Mouse (Mus musculus): Measurements from ENCODE around the gene Zdhhc19. TPM values are rescaled to one million over a fixed set of nuclear protein-coding genes. Genes with fewer than 3 reads are reported as not detected.

The Zdhhc19 gene
- total and polyA plus RNA-seq, 3 experiments = 0.58 to 1.4 TPM; not detected in 1

GRCm38 (mm10) chr16:32568401-32568800 lies 72.3 kb downstream of the Zdhhc19 start:
- H3K4me1 ChIP-seq (ENCODE audit: control insufficient read depth in 1 of 2, insufficient read depth in 2 of 2, low read length in 2 of 2) = no peaks in the 10 kb centered on the region
- H3K9me3 ChIP-seq (replicated peaks; ENCODE audit: insufficient read depth, low read length) = no peaks in the 10 kb centered on the region
- no peak for TF ChIP-seq NELFE (IDR thresholded peaks at IDR 0.05; ENCODE audit: low read depth, low read length)
- no peak for TF ChIP-seq TAL1 (IDR thresholded peaks at IDR 0.05; ENCODE audit: low read length)
- no peak for TF ChIP-seq ZMIZ1 (IDR thresholded peaks at IDR 0.05; ENCODE audit: low read depth, low read length)
- TF ChIP-seq E2F4 (IDR thresholded peaks at IDR 0.05; ENCODE audit: borderline replicate concordance, low read depth, low read length) = no peak
- TF ChIP-seq MEF2A (IDR thresholded peaks at IDR 0.05; ENCODE audit: extremely low read depth, insufficient replicate concordance, low read depth, low read length, poor library complexity, severe bottlenecking) = no peak
- TF ChIP-seq ZC3H11A (IDR thresholded peaks at IDR 0.05; ENCODE audit: low read depth, low read length) = no peak
- no peak for TF ChIP-seq TBP (IDR thresholded peaks at IDR 0.05; ENCODE audit: low read depth, low read length)
- TF ChIP-seq POLR2AphosphoS5 (IDR thresholded peaks at IDR 0.05; ENCODE audit: borderline replicate concordance, low read depth, low read length) = no peak
- no peak for TF ChIP-seq BHLHE40 (IDR thresholded peaks at IDR 0.05; ENCODE audit: borderline replicate concordance, low read depth, low read length)
- TF ChIP-seq MAZ (IDR thresholded peaks at IDR 0.05; ENCODE audit: low read depth, low read length) = no peak
- H3K9ac ChIP-seq (ENCODE audit: control insufficient read depth, low read depth, low read length, poor library complexity, severe bottlenecking) = no peak overlapping the region
- no peaks in the 10 kb centered on the region for H3K36me3 ChIP-seq (ENCODE audit: control insufficient read depth in 1 of 2, insufficient read depth in 2 of 2, low read length in 2 of 2)
- DNase-seq (ENCODE audit: low read depth, low spot score) = no peak
- peaks cover 5 to 16% of the 10 kb centered on the region in 2 experiments; a peak in 3 of 4 replicates for H3K27me3 ChIP-seq (ENCODE audit: control insufficient read depth in 1 of 2, insufficient read depth in 2 of 2, low read length in 2 of 2)
- H3K4me3 ChIP-seq (ENCODE audit: control insufficient read depth in 1 of 2, insufficient read depth in 1 of 2, low read depth in 2 of 2, low read length in 2 of 2) = no peak overlapping the region
- H3K79me2 ChIP-seq (ENCODE audit: control insufficient read depth, insufficient read depth, low read length, poor library complexity) = no peaks in the 10 kb centered on the region
- H3K27ac ChIP-seq (ENCODE audit: control insufficient read depth, low read depth, low read length) = no peak overlapping the region

DNA sequence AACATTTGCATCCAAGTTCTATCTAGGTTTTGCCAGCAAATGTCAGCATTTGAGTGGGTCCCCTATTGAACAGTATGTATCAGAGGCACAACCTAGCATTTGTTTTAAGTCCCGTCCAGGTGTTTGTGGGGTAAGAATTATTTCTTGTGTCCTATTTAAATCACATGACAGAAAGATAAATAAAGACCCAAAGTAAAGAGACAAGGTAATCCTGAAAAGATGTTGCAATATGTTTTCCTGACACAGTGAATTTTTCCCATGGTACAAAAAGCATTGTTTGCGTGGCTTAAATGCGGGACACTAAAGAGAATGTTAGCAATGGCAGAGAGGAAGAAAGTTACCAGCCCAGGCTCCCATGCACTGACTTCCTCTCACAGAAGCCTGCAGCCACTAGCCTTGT lies 74.0 kb downstream of the Zdhhc19 start:
- H3K9me3 ChIP-seq (replicated peaks; ENCODE audit: insufficient read depth, low read length) = no peaks in the 10 kb centered on the region
- no peak overlapping the region for H3K27ac ChIP-seq (ENCODE audit: control insufficient read depth, low read depth, low read length)
- no peak overlapping the region for H3K9ac ChIP-seq (ENCODE audit: control insufficient read depth, low read depth, low read length, poor library complexity, severe bottlenecking)
- no peak overlapping the region for H3K4me3 ChIP-seq (ENCODE audit: control insufficient read depth in 1 of 2, insufficient read depth in 1 of 2, low read depth in 2 of 2, low read length in 2 of 2)
- H3K4me1 ChIP-seq (ENCODE audit: control insufficient read depth in 1 of 2, insufficient read depth in 2 of 2, low read length in 2 of 2) = no peaks in the 10 kb centered on the region
- peaks cover 5 to 17% of the 10 kb centered on the region in 2 experiments; a peak in 3 of 4 replicates for H3K27me3 ChIP-seq (ENCODE audit: control insufficient read depth in 1 of 2, insufficient read depth in 2 of 2, low read length in 2 of 2)
- no peak for DNase-seq (ENCODE audit: low read depth, low spot score)
- H3K36me3 ChIP-seq (ENCODE audit: control insufficient read depth in 1 of 2, insufficient read depth in 2 of 2, low read length in 2 of 2) = no peaks in the 10 kb centered on the region
- no peak for TF ChIP-seq UBTF (IDR thresholded peaks at IDR 0.05; ENCODE audit: borderline replicate concordance, insufficient read depth, low read depth, low read length)
- no peak for TF ChIP-seq ZNF384 (IDR thresholded peaks at IDR 0.05; ENCODE audit: low read depth, low read length)
- no peak for TF ChIP-seq SMC3 (IDR thresholded peaks at IDR 0.05; ENCODE audit: low read depth, low read length)
- TF ChIP-seq CHD1 (IDR thresholded peaks at IDR 0.05; ENCODE audit: low read depth, low read length) = no peak
- TF ChIP-seq NELFE (IDR thresholded peaks at IDR 0.05; ENCODE audit: low read depth, low read length) = no peak
- H3K79me2 ChIP-seq (ENCODE audit: control insufficient read depth, insufficient read depth, low read length, poor library complexity) = no peaks in the 10 kb centered on the region

DNA sequence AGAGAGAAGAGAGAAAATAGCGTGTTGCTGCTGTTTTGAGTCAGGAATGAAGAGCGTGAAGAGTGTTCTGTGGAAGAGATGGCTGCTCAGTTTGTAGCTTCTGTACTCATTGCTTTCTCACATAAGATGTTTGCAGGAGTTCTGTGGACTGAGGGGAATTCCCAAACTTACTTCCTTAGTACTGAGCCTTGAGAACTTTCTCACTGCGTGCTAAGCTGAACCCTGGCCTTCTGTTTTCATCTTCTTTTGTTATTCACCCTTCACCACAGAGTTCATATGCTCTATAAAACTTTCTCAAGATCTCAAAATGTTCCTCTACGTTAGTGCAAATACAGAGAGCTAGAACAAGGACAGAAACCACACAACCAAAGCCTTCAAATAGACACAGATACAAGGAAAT lies 76.5 kb downstream of the Zdhhc19 start:
- no peaks in the 10 kb centered on the region for H3K36me3 ChIP-seq (ENCODE audit: control insufficient read depth in 1 of 2, insufficient read depth in 2 of 2, low read length in 2 of 2)
- no peak overlapping the region for H3K9ac ChIP-seq (ENCODE audit: control insufficient read depth, low read depth, low read length, poor library complexity, severe bottlenecking)
- no peak for TF ChIP-seq MAX (IDR thresholded peaks at IDR 0.05; ENCODE audit: low read length)
- TF ChIP-seq MAFK (IDR thresholded peaks at IDR 0.05; ENCODE audit: borderline replicate concordance, low read depth, low read length) = no peak
- TF ChIP-seq RCOR1 (IDR thresholded peaks at IDR 0.05; ENCODE audit: low read depth, low read length) = no peak
- TF ChIP-seq NELFE (IDR thresholded peaks at IDR 0.05; ENCODE audit: low read depth, low read length) = no peak
- no peak for TF ChIP-seq EP300 (IDR thresholded peaks at IDR 0.05; ENCODE audit: low read depth in 1 of 2, low read length in 2 of 2)
- H3K27me3 ChIP-seq (ENCODE audit: control insufficient read depth in 1 of 2, insufficient read depth in 2 of 2, low read length in 2 of 2) = peaks cover 3 to 10% of the 10 kb centered on the region in 2 experiments; a peak in 3 of 4 replicates
- H3K4me1 ChIP-seq (ENCODE audit: control insufficient read depth in 1 of 2, insufficient read depth in 2 of 2, low read length in 2 of 2) = no peaks in the 10 kb centered on the region
- no peak for DNase-seq (ENCODE audit: low read depth, low spot score)
- no peaks in the 10 kb centered on the region for H3K9me3 ChIP-seq (replicated peaks; ENCODE audit: insufficient read depth, low read length)
- no peaks in the 10 kb centered on the region for H3K79me2 ChIP-seq (ENCODE audit: control insufficient read depth, insufficient read depth, low read length, poor library complexity)
- H3K4me3 ChIP-seq (ENCODE audit: control insufficient read depth in 1 of 2, insufficient read depth in 1 of 2, low read depth in 2 of 2, low read length in 2 of 2) = no peak overlapping the region
- H3K27ac ChIP-seq (ENCODE audit: control insufficient read depth, low read depth, low read length) = no peak overlapping the region

All from MEL (cell line).